Comparison of ENCODE assay signal across 10 mouse cellular contexts in the genomic region with DNA sequence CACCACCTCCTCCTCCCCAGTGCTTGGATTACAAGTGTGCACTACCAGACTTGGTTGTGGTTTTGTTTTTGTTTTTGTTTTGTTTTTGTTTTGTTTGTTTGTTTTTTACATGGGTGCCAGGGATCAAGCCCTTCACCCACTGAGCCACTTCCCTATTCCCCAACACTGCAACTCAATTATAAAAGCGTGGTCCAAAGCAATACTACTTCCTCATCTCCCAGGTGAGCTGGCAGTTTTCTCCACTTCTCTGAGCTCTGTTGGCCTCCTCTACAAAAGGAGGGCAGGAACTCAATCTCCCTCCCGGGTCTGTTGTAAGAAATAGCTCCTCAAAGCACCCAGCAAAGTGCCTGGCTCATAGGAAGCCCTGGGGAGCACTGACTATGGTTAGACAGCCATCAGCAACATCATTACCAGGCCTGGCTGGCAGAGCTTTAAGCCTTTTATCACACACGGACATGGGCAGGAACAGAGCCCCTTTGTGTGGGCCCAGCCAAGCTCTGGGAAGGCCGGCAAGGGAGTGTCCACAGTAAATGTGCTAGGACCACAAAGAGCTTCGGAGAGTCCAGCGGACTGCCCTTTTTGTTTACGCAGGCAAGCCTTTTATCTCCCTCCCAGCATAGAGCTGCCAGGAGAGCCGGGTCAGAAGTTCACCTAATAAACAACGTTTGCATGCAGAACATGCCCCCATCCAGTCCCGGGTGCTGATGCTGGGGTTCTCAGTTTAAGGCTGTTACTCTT. TPM values are rescaled to one million over a fixed set of nuclear protein-coding genes. Genes with fewer than 3 reads are reported as not detected.
DNase-seq lines count a peak whose midpoint lies in the region; ATAC-seq and TF ChIP-seq lines count a peak whose summit lies in the region.
"Had no signal": no experiment of that assay in that cellular context is flagged by ENCODE, and none has a peak within 500 bp of the region (broad histone marks: within the 10 kb centered on the region; RNA-seq: fewer than 3 reads in every experiment).

No protein-coding gene starts in this region.

- H3K36me3 ChIP-seq in hindbrain, embryonic 12.5 days = no peaks in the 10 kb centered on the region
- no peaks in the 10 kb centered on the region for H3K36me3 ChIP-seq in lung, embryonic 16.5 days (ENCODE audit: control insufficient read depth, insufficient read depth, low read length)
- H3K36me3 ChIP-seq in stomach, postnatal 0 days (ENCODE audit: control insufficient read depth, insufficient read depth, low read length) = no peaks in the 10 kb centered on the region
- H3K36me3 ChIP-seq: limb, embryonic 15.5 days had no signal

- H3K27me3 ChIP-seq in hindbrain, embryonic 12.5 days = no peaks in the 10 kb centered on the region
- no peaks in the 10 kb centered on the region for H3K27me3 ChIP-seq in lung, embryonic 16.5 days (ENCODE audit: control insufficient read depth, insufficient read depth, low read depth, low read length)
- no peaks in the 10 kb centered on the region for H3K27me3 ChIP-seq in stomach, postnatal 0 days (ENCODE audit: control insufficient read depth, insufficient read depth, low read length)
- H3K27me3 ChIP-seq: limb, embryonic 15.5 days had no signal

- H3K4me1 ChIP-seq in lung, adult 2 months (ENCODE audit: control insufficient read depth, insufficient read depth, low read length) = peaks cover 3% of the 10 kb centered on the region; the same call in 1 of the 2 replicates
- H3K4me1 ChIP-seq in hindbrain, embryonic 12.5 days = peaks cover 9% of the 10 kb centered on the region
- peaks cover 3% of the 10 kb centered on the region; the same call in 1 of the 2 replicates for H3K4me1 ChIP-seq in lung, embryonic 16.5 days (replicated peaks; ENCODE audit: control insufficient read depth, insufficient read depth, low read length)
- H3K4me1 ChIP-seq in stomach, postnatal 0 days (replicated peaks; ENCODE audit: control insufficient read depth, insufficient read depth) = no peaks in the 10 kb centered on the region

- peak overlapping the region; percentile 62 for H3K27ac ChIP-seq in hindbrain, embryonic 12.5 days
- H3K27ac ChIP-seq in lung, embryonic 16.5 days (ENCODE audit: low read length) = no peak overlapping the region
- peak overlapping the region; percentile 69 for H3K27ac ChIP-seq in stomach, postnatal 0 days (replicated peaks)
- H3K27ac ChIP-seq: limb, embryonic 15.5 days had no signal

- H3K4me3 ChIP-seq in lung, adult 2 months (replicated peaks; ENCODE audit: extremely low read depth, low read depth, low read length) = no peak overlapping the region
- no peak overlapping the region for H3K4me3 ChIP-seq in hindbrain, embryonic 12.5 days
- no peak overlapping the region for H3K4me3 ChIP-seq in lung, embryonic 16.5 days (ENCODE audit: low read length)
- H3K4me3 ChIP-seq in stomach, postnatal 0 days (ENCODE audit: low read depth, low read length) = no peak overlapping the region
- H3K4me3 ChIP-seq: erythroblast, embryonic 14.5 days; limb, embryonic 15.5 days had no signal

- ATAC-seq in hindbrain, embryonic 12.5 days (ENCODE audit: low FRiP score) = peak; percentile 61
- peak; percentile 54; the same call in 1 of the 2 replicates for ATAC-seq in lung, embryonic 16.5 days (ENCODE audit: low read depth)
- peak; percentile 90 for ATAC-seq in stomach, postnatal 0 days (ENCODE audit: low FRiP score, low TSS enrichment)
- ATAC-seq in megakaryocyte-erythroid progenitor cell, adult 5-6 weeks (replicated peaks; ENCODE audit: low FRiP score, low TSS enrichment, poor library complexity, severe bottlenecking) = no peak

- H3K4me2 ChIP-seq in hindbrain, embryonic 12.5 days (replicated peaks) = no peak overlapping the region
- no peak overlapping the region for H3K4me2 ChIP-seq in lung, embryonic 16.5 days (ENCODE audit: low read depth, low read length)
- H3K4me2 ChIP-seq in stomach, postnatal 0 days (replicated peaks; ENCODE audit: low read depth) = no peak overlapping the region
- H3K4me2 ChIP-seq: limb, embryonic 15.5 days had no signal

- TF ChIP-seq EP300 in stomach, postnatal 0 days (optimal IDR thresholded peaks at IDR 0.05) = no peak

- 26% methylated on average over 10 of the region's 10 CpGs for WGBS in lung, adult 2 months
- WGBS in hindbrain, embryonic 12.5 days = 12% methylated on average over 10 of the region's 10 CpGs
- WGBS in lung, embryonic 16.5 days = 14% methylated on average over 10 of the region's 10 CpGs
- WGBS in stomach, postnatal 0 days = 16% methylated on average over 10 of the region's 10 CpGs

- no peak for TF ChIP-seq POLR2A in lung, adult 2 months (IDR thresholded peaks at IDR 0.05; ENCODE audit: borderline replicate concordance, extremely low read depth, low read depth, low read length)

- DNase-seq in lung, adult 18-20 months = peak; percentile 24 to 36
- no peak for DNase-seq in lung, adult 2 months
- peak; percentile 77 for DNase-seq in stomach, postnatal 0 days (ENCODE audit: low spot score)
- no peak for DNase-seq in right cerebral cortex, adult 2 months (ENCODE audit: low spot score in 2 of 2)
- no peak for DNase-seq in kidney, postnatal 10 days

- H3K9me3 ChIP-seq in hindbrain, embryonic 12.5 days (replicated peaks) = no peaks in the 10 kb centered on the region
- H3K9me3 ChIP-seq in lung, embryonic 16.5 days (ENCODE audit: control insufficient read depth, low read length) = no peaks in the 10 kb centered on the region
- no peaks in the 10 kb centered on the region for H3K9me3 ChIP-seq in stomach, postnatal 0 days (ENCODE audit: control insufficient read depth, low read length)
- H3K9me3 ChIP-seq: limb, embryonic 15.5 days had no signal

- TF ChIP-seq CTCF in lung, adult 2 months (IDR thresholded peaks at IDR 0.05; ENCODE audit: insufficient read depth, low read length) = no peak
- TF ChIP-seq CTCF in stomach, postnatal 0 days (IDR thresholded peaks at IDR 0.05; ENCODE audit: low read depth) = no peak

- H3K9ac ChIP-seq in hindbrain, embryonic 12.5 days = no peak overlapping the region
- no peak overlapping the region for H3K9ac ChIP-seq in lung, embryonic 16.5 days (ENCODE audit: low read length)
- no peak overlapping the region for H3K9ac ChIP-seq in stomach, postnatal 0 days (ENCODE audit: low read length)
- H3K9ac ChIP-seq: limb, embryonic 15.5 days had no signal

RNA-seq across cellular contexts. Expression of a gene that starts 11.3 kb away (rescaled TPM):
- polyA plus RNA-seq in lung, adult 2 months (2012; rRNA removed) = 28.3 and 32.3 TPM in 2 replicates
- 25.3 and 30.2 TPM in 2 replicates for polyA plus RNA-seq in hindbrain, embryonic 12.5 days (2016; fragmentation: Nextera tagmentation; extraction: Ambion mirVana)
- 45.5 and 48.2 TPM in 2 replicates for polyA plus RNA-seq in lung, embryonic 16.5 days (2015; fragmentation: Nextera tagmentation; extraction: Ambion mirVana)
- polyA plus RNA-seq in stomach, postnatal 0 days (2015; fragmentation: Nextera tagmentation; extraction: Ambion mirVana) = 39.1 and 40.0 TPM in 2 replicates
- total RNA-seq in megakaryocyte-erythroid progenitor cell, adult 5-6 weeks (2014; fragmentation: Nextera tagmentation) = not detected in 2 replicates
- total RNA-seq in megakaryocyte-erythroid progenitor cell, adult 5-6 weeks (2017) = not detected in 2 replicates
- polyA plus RNA-seq: erythroblast, embryonic 14.5 days had no signal

RNA-seq across cellular contexts. Expression of a gene that starts 55.5 kb away (rescaled TPM):
- 49.0 and 58.2 TPM in 2 replicates for polyA plus RNA-seq in lung, adult 2 months (2012; rRNA removed)
- polyA plus RNA-seq in hindbrain, embryonic 12.5 days (2016; fragmentation: Nextera tagmentation; extraction: Ambion mirVana) = 1.6 and 2.3 TPM in 2 replicates
- polyA plus RNA-seq in lung, embryonic 16.5 days (2015; fragmentation: Nextera tagmentation; extraction: Ambion mirVana) = 27.3 and 27.6 TPM in 2 replicates
- polyA plus RNA-seq in stomach, postnatal 0 days (2015; fragmentation: Nextera tagmentation; extraction: Ambion mirVana) = 8.4 and 8.8 TPM in 2 replicates
- 0.59 TPM in 1 of 2 replicates, not detected in the other for total RNA-seq in megakaryocyte-erythroid progenitor cell, adult 5-6 weeks (2014; fragmentation: Nextera tagmentation)
- total RNA-seq in megakaryocyte-erythroid progenitor cell, adult 5-6 weeks (2017) = 0.27 and 0.47 TPM in 2 replicates
- polyA plus RNA-seq: erythroblast, embryonic 14.5 days had no signal

Comparison
In these comparisons a context has a peak if more than half of its experiments do, and no peak if none do; other contexts are left out.
1. DNase-seq: peak in lung, adult 18-20 months (2 of 2) and stomach, postnatal 0 days (single experiment); none in lung, adult 2 months (single experiment), right cerebral cortex, adult 2 months (0 of 2) and kidney, postnatal 10 days (single experiment).